Comparison of ENCODE assay signal across 9 mouse cellular contexts in the genomic region with DNA sequence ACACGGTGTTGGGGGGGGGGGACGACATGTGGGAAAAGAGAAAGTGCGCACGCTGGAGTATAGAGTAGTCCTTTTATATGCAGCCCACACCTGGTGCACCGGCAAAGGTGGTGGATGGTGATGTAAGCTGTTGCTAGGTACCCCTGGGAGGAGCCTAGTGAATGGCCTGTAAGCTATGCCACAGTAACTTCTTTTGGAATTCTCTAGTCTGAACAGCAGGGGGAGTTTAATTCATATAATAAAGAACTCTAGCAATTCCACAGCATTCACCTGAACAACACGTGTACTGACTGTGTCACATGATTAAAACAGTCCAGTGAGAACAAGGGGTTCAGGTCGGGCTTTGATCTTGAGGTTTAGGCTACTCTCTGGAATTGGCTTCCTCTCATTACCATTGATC. TPM values are rescaled to one million over a fixed set of nuclear protein-coding genes. Genes with fewer than 3 reads are reported as not detected.
DNase-seq lines count a peak whose midpoint lies in the region; ATAC-seq and TF ChIP-seq lines count a peak whose summit lies in the region.
"Had no signal": no experiment of that assay in that cellular context is flagged by ENCODE, and none has a peak within 500 bp of the region (broad histone marks: within the 10 kb centered on the region; RNA-seq: fewer than 3 reads in every experiment).

No protein-coding gene starts in this region.

- H3K4me3 ChIP-seq in intestine, embryonic 15.5 days (replicated peaks): no peak overlapping the region
- H3K4me3 ChIP-seq in lung, postnatal 0 days (ENCODE audit: low read depth, low read length): no peak overlapping the region
- H3K4me3 ChIP-seq: limb, embryonic 15.5 days had no signal

- TF ChIP-seq EP300 in lung, postnatal 0 days (IDR thresholded peaks at IDR 0.05): no peak

- no peak overlapping the region for H3K4me2 ChIP-seq in intestine, embryonic 15.5 days (replicated peaks)
- no peak overlapping the region for H3K4me2 ChIP-seq in lung, postnatal 0 days (replicated peaks; ENCODE audit: low read depth, low read length)
- H3K4me2 ChIP-seq: limb, embryonic 15.5 days had no signal

- intact Hi-C loops in heart, postnatal 36 days (cut with DNase I): loop anchor here (1.0 kb wide), 1 partner anchor 148 kb away; no protein-coding TSS in a partner anchor

- H3K27me3 ChIP-seq in intestine, embryonic 15.5 days (replicated peaks): no peaks in the 10 kb centered on the region
- H3K27me3 ChIP-seq in lung, postnatal 0 days (replicated peaks; ENCODE audit: insufficient read depth, low read length): no peaks in the 10 kb centered on the region
- H3K27me3 ChIP-seq: limb, embryonic 15.5 days had no signal

- peak; percentile 60 for TF ChIP-seq CTCF in lung, postnatal 0 days (IDR thresholded peaks at IDR 0.05)

- ATAC-seq in intestine, embryonic 15.5 days: peak; percentile 79
- ATAC-seq in lung, postnatal 0 days: peak; percentile 93

- no peaks in the 10 kb centered on the region for H3K9me3 ChIP-seq in intestine, embryonic 15.5 days
- no peaks in the 10 kb centered on the region for H3K9me3 ChIP-seq in lung, postnatal 0 days (ENCODE audit: low read length)
- H3K9me3 ChIP-seq: limb, embryonic 15.5 days had no signal

- 32% methylated on average over 7 of the region's 7 CpGs for WGBS in intestine, embryonic 15.5 days
- 15% methylated on average over 5 of the region's 7 CpGs for WGBS in lung, postnatal 0 days

- no peak overlapping the region for H3K27ac ChIP-seq in intestine, embryonic 15.5 days
- no peak overlapping the region for H3K27ac ChIP-seq in lung, postnatal 0 days (ENCODE audit: low read length)
- H3K27ac ChIP-seq: limb, embryonic 15.5 days had no signal

- no peaks in the 10 kb centered on the region for H3K36me3 ChIP-seq in intestine, embryonic 15.5 days
- H3K36me3 ChIP-seq in lung, postnatal 0 days (ENCODE audit: insufficient read depth, low read length): no peaks in the 10 kb centered on the region
- H3K36me3 ChIP-seq: limb, embryonic 15.5 days had no signal

- peak; percentile 6 to 20 for DNase-seq in heart, adult 18-20 months
- DNase-seq in heart, postnatal 36 days: no peak
- DNase-seq in ES-CJ7 (ENCODE audit: low read depth, low spot score): peak; percentile 80
- DNase-seq in lung, postnatal 0 days (ENCODE audit: low spot score): peak; percentile 95
- DNase-seq in thymus, postnatal 14 days: peak; percentile 75
- no peak for DNase-seq in cerebellum, postnatal 4 days (ENCODE audit: low spot score in 2 of 2)
- no peak for DNase-seq in urinary bladder, postnatal 10 days (ENCODE audit: low spot score)

- no peak overlapping the region for H3K9ac ChIP-seq in intestine, embryonic 15.5 days
- H3K9ac ChIP-seq in lung, postnatal 0 days (replicated peaks; ENCODE audit: low read depth): no peak overlapping the region
- H3K9ac ChIP-seq: limb, embryonic 15.5 days had no signal

- H3K4me1 ChIP-seq in intestine, embryonic 15.5 days (replicated peaks): no peaks in the 10 kb centered on the region
- H3K4me1 ChIP-seq in lung, postnatal 0 days (ENCODE audit: insufficient read depth, low read depth, low read length): 0 out of 2 replicates have a peak, but pooled peaks cover 2% of the 10 kb centered on the region
- H3K4me1 ChIP-seq: limb, embryonic 15.5 days had no signal

RNA-seq across cellular contexts. Expression of a gene that starts 14.3 kb away (rescaled TPM):
- 10 to 100 TPM; 15.4 to 16.3 TPM for total RNA-seq in heart, adult 18-20 months (2021)
- total RNA-seq in heart, postnatal 36 days (2021): 10 to 100 TPM; 19.3 to 23.0 TPM
- 21.6 and 24.6 TPM in 2 replicates for polyA plus RNA-seq in intestine, embryonic 15.5 days (2015; fragmentation: Nextera tagmentation; extraction: Ambion mirVana)
- 19.1 and 19.6 TPM in 2 replicates for polyA plus RNA-seq in lung, postnatal 0 days (2015; fragmentation: Nextera tagmentation; extraction: Ambion mirVana)

Comparison
In these comparisons a context has a peak if more than half of its experiments do, and no peak if none do; other contexts are left out.
1. DNase-seq: peak in heart, adult 18-20 months (2 of 2), ES-CJ7 (single experiment), lung, postnatal 0 days (single experiment) and thymus, postnatal 14 days (single experiment); none in heart, postnatal 36 days (0 of 2), cerebellum, postnatal 4 days (0 of 2) and urinary bladder, postnatal 10 days (single experiment).